Mouse (Mus musculus) stomach, postnatal 0 days (tissue): Measurements from ENCODE around the gene Amz2.

Source experiments
- CTCF ChIP-seq: IDR thresholded peaks from 2 replicates; pipeline ENCODE4 v1.5.1; 2016; ENCODE audit warnings: antibody characterized with exemption, low read depth, mild to moderate bottlenecking, moderate library complexity
- EP300 ChIP-seq: optimal IDR thresholded peaks from 2 replicates; pipeline ENCODE3; 2016; ENCODE audit warnings: antibody characterized with exemption

- no peak for TF ChIP-seq CTCF
- TF ChIP-seq EP300, result no peak
Measured at GRCm38 (mm10) chr11:109378051-109378450, 47.7 kb upstream of the Amz2 start.
